Mouse (Mus musculus) adrenal gland, postnatal 4 days (tissue): ENCODE data around the gene Sec22a. TPM values are rescaled to one million over a fixed set of nuclear protein-coding genes. Genes with fewer than 3 reads are reported as not detected.

Source experiments
- DNase-seq, 2 experiments: peaks; one replicate each; pipeline ENCODE4 v3.0.0; 2021 to 2022; ENCODE audit warnings: low spot score in 2 of 2, mixed read lengths in 2 of 2
- total RNA-seq, 2 experiments: library from RNA; stranded (reverse); gene quantifications; 2 replicates each; pipeline ENCODE4 v1.2.3; 2021

Sec22a gene
- total RNA-seq, 2 experiments from 2014 or later: 27.8 to 29.3 TPM

- no peak for DNase-seq
Observed at GRCm38 (mm10) chr16:35311586-35311985, 52.1 kb downstream of the Sec22a start.

GRCm38 (mm10) chr16:35310551-35311110, 53.1 kb downstream of the Sec22a start:
- no peak for DNase-seq

- DNase-seq: no peak
Observed at GRCm38 (mm10) chr16:35309634-35310033, 54.1 kb downstream of the Sec22a start.

GRCm38 (mm10) chr16:35308486-35309143, 55.1 kb downstream of the Sec22a start:
- no peak for DNase-seq

GRCm38 (mm10) chr16:35308016-35308415, 55.7 kb downstream of the Sec22a start:
- DNase-seq: no peak

- DNase-seq: no peak
Observed at GRCm38 (mm10) chr16:35307331-35307730, 56.4 kb downstream of the Sec22a start.

- DNase-seq: no peak
Observed at GRCm38 (mm10) chr16:35306631-35307030, 57.1 kb downstream of the Sec22a start.

GRCm38 (mm10) chr16:35305226-35305625, 58.5 kb downstream of the Sec22a start:
- no peak for DNase-seq

- DNase-seq: no peak
Observed at GRCm38 (mm10) chr16:35304416-35304815, 59.3 kb downstream of the Sec22a start.

GRCm38 (mm10) chr16:35303721-35304120, 60.0 kb downstream of the Sec22a start:
- DNase-seq: no peak

- no peak for DNase-seq
Observed at GRCm38 (mm10) chr16:35302441-35303280, 61.1 kb downstream of the Sec22a start.

- DNase-seq: no peak
Observed at GRCm38 (mm10) chr16:35300156-35300555, 63.6 kb downstream of the Sec22a start.

- no peak for DNase-seq
Observed at GRCm38 (mm10) chr16:35297786-35298185, 65.9 kb downstream of the Sec22a start.

GRCm38 (mm10) chr16:35287244-35287643, 76.5 kb downstream of the Sec22a start:
- DNase-seq: no peak

- DNase-seq: no peak
Observed at GRCm38 (mm10) chr16:35285821-35286220, 77.9 kb downstream of the Sec22a start.

- DNase-seq: no peak
Observed at GRCm38 (mm10) chr16:35282456-35282855, 81.3 kb downstream of the Sec22a start.

GRCm38 (mm10) chr16:35278166-35278565, 85.6 kb downstream of the Sec22a start:
- DNase-seq: no peak

GRCm38 (mm10) chr16:35272417-35272816, 91.3 kb downstream of the Sec22a start:
- no peak for DNase-seq

- DNase-seq: no peak
Observed at GRCm38 (mm10) chr16:35271572-35271971, 92.1 kb downstream of the Sec22a start.

GRCm38 (mm10) chr16:35270945-35271344, 92.8 kb downstream of the Sec22a start:
- DNase-seq: no peak

GRCm38 (mm10) chr16:35270353-35270934, 93.3 kb downstream of the Sec22a start:
- DNase-seq: peak; percentile 46 to 64
